Mouse (Mus musculus): ENCODE data around the gene 1700020N15Rik. TPM values are rescaled to one million over a fixed set of nuclear protein-coding genes. Genes with fewer than 3 reads are reported as not detected.

Gene 1700020N15Rik
- polyA plus RNA-seq (2012; rRNA removed; ENCODE audit: low replicate concordance): not detected in 2 replicates

GRCm38 (mm10) chrX:69945000-69945399 is at the start of gene 1700020N15Rik:
1700020N15Rik (plus strand) TSS chrX:69945300.

